ENCODE assay signal across 16 mouse cellular contexts in genomic region chr12:88551856-88552255, GRCm38 (mm10).
"Had no signal": no experiment of that assay in that cellular context is flagged by ENCODE, and none has a peak within 500 bp of the region (broad histone marks: within the 10 kb centered on the region; RNA-seq: fewer than 3 reads in every experiment).

No protein-coding gene starts in this region.

- ATAC-seq: inflammation-experienced regulatory T-cells, adult 6 months; intestine, embryonic 16.5 days had no signal

- H3K27me3 ChIP-seq: liver, embryonic 13.5 days had no signal

- H3K4me1 ChIP-seq: liver, embryonic 13.5 days had no signal

- H3K9ac ChIP-seq: liver, embryonic 13.5 days had no signal

- H3K27ac ChIP-seq: left cerebral cortex, adult 2 months; liver, embryonic 13.5 days; stomach, postnatal 0 days had no signal

- DNase-seq: kidney, adult 18-20 months; kidney, adult 9 months; kidney, postnatal 14 days; kidney, postnatal 4 days; liver, embryonic 13.5 days; lung, adult 2 months; lung, postnatal 14 days; lung, postnatal 4 days; midbrain, embryonic 14.5 days; right cerebral cortex, postnatal 4 days; thymus, postnatal 25 days had no signal

- H3K36me3 ChIP-seq: liver, embryonic 13.5 days had no signal

- H3K4me3 ChIP-seq: left cerebral cortex, adult 2 months; liver, embryonic 13.5 days had no signal

- H3K4me2 ChIP-seq: liver, embryonic 13.5 days; midbrain, embryonic 11.5 days had no signal

- H3K9me3 ChIP-seq: liver, embryonic 13.5 days had no signal
